Mouse (Mus musculus) gastrocnemius, postnatal 14 days (tissue): ENCODE measurements around the gene Supt4a. TPM values are rescaled to one million over a fixed set of nuclear protein-coding genes. Genes with fewer than 3 reads are reported as not detected.

Experiments used
- DNase-seq: peaks from one replicate; pipeline ENCODE4 v3.0.0; 2021; ENCODE audit warnings: mixed read lengths
- intact Hi-C: fragments of 180-260 bp; cut with DNase I; formaldehyde crosslinking; loops from one replicate; pipeline ENCODE4 v1.15.1; 2025; ENCODE audit warnings: low total_unique reads
- total RNA-seq, 2 experiments: library from RNA; stranded (reverse); gene quantifications; 2 replicates each; pipeline ENCODE4 v1.2.3; 2021

Supt4a gene
- total RNA-seq, 2 experiments from 2014 or later: 30.8 to 36.4 TPM

GRCm38 (mm10) chr11:87722168-87722567 lies 15.2 kb upstream of the Supt4a start:
- DNase-seq: no peak
- intact Hi-C loops: no loop called here

GRCm38 (mm10) chr11:87722891-87723290 lies 14.5 kb upstream of the Supt4a start:
- intact Hi-C loops: no loop called here
- no peak for DNase-seq

GRCm38 (mm10) chr11:87725515-87725914 lies 11.8 kb upstream of the Supt4a start:
- DNase-seq: no peak
- intact Hi-C loops: no loop called here

- DNase-seq: no peak
- intact Hi-C loops: no loop called here
Observed at GRCm38 (mm10) chr11:87725964-87726562, 11.3 kb upstream of the Supt4a start.

GRCm38 (mm10) chr11:87727021-87727420 lies 10.3 kb upstream of the Supt4a start:
- intact Hi-C loops: no loop called here
- DNase-seq: no peak

- no peak for DNase-seq
- intact Hi-C loops: no loop called here
Observed at GRCm38 (mm10) chr11:87727471-87727870, 9.9 kb upstream of the Supt4a start.

GRCm38 (mm10) chr11:87728850-87729592 lies 8.3 kb upstream of the Supt4a start:
- intact Hi-C loops: no loop called here
- DNase-seq: no peak

- intact Hi-C loops: no loop called here
- no peak for DNase-seq
Observed at GRCm38 (mm10) chr11:87729593-87730185, 7.7 kb upstream of the Supt4a start.

- intact Hi-C loops: no loop called here
- DNase-seq: no peak
Observed at GRCm38 (mm10) chr11:87730652-87731310, 6.6 kb upstream of the Supt4a start.

GRCm38 (mm10) chr11:87734346-87734745 lies 3.0 kb upstream of the Supt4a start:
- intact Hi-C loops: no loop called here
- DNase-seq: no peak

GRCm38 (mm10) chr11:87735691-87736090 lies 1.7 kb upstream of the Supt4a start:
- intact Hi-C loops: no loop called here
- DNase-seq: no peak

GRCm38 (mm10) chr11:87736647-87737134 lies 661 bp upstream of the Supt4a start:
- DNase-seq: peak; percentile 57
- intact Hi-C loops: no loop called here

- intact Hi-C loops: no loop called here
- no peak for DNase-seq
Observed at GRCm38 (mm10) chr11:87743691-87744090, 6.3 kb downstream of the Supt4a start.

- DNase-seq: no peak
Observed at GRCm38 (mm10) chr11:87744964-87745363, 7.6 kb downstream of the Supt4a start.

GRCm38 (mm10) chr11:87745632-87746555 lies 8.5 kb downstream of the Supt4a start:
- no peak for DNase-seq
- intact Hi-C loops: no loop called here

More at GRCm38 (mm10) chr11:87744964-87745363, 7.6 kb downstream of the Supt4a start:
- intact Hi-C loops: no loop called here

GRCm38 (mm10) chr11:87747312-87747711 lies 10.0 kb downstream of the Supt4a start:
- intact Hi-C loops: no loop called here
- DNase-seq: no peak

- DNase-seq: no peak
- intact Hi-C loops: no loop called here
Observed at GRCm38 (mm10) chr11:87747716-87748115, 10.4 kb downstream of the Supt4a start.

- no peak for DNase-seq
- intact Hi-C loops: no loop called here
Observed at GRCm38 (mm10) chr11:87748132-87749119, 11.1 kb downstream of the Supt4a start.
